Mouse (Mus musculus): ENCODE measurements around the gene Itgb2. TPM values are rescaled to one million over a fixed set of nuclear protein-coding genes. Genes with fewer than 3 reads are reported as not detected.
A peak's percentile ranks its signal among the peaks of the same experiment; 100 is the strongest.

Itgb2 gene
- total RNA-seq, 4 experiments from 2014 or later: 3.3 to 25.5 (median 3.7) TPM

- no peak for DNase-seq (ENCODE audit: low spot score)
Measured at GRCm38 (mm10) chr10:77516379-77516951, 13.6 kb upstream of the Itgb2 start.

GRCm38 (mm10) chr10:77517066-77517620 lies 12.9 kb upstream of the Itgb2 start:
- peak; percentile 57 for DNase-seq (ENCODE audit: low spot score)

- no peak for DNase-seq (ENCODE audit: low spot score)
Measured at GRCm38 (mm10) chr10:77517801-77518200, 12.3 kb upstream of the Itgb2 start.

- DNase-seq (ENCODE audit: low spot score): no peak
Measured at GRCm38 (mm10) chr10:77519191-77519590, 10.9 kb upstream of the Itgb2 start.

- DNase-seq (ENCODE audit: low spot score): no peak
Measured at GRCm38 (mm10) chr10:77520497-77520896, 9.6 kb upstream of the Itgb2 start.

- no peak for DNase-seq (ENCODE audit: low spot score)
Measured at GRCm38 (mm10) chr10:77522021-77522731, 7.9 kb upstream of the Itgb2 start.

GRCm38 (mm10) chr10:77522746-77523145 lies 7.3 kb upstream of the Itgb2 start:
- no peak for DNase-seq (ENCODE audit: low spot score)

- no peak for DNase-seq (ENCODE audit: low spot score)
Measured at GRCm38 (mm10) chr10:77523321-77523720, 6.7 kb upstream of the Itgb2 start.

GRCm38 (mm10) chr10:77526488-77526887 lies 3.6 kb upstream of the Itgb2 start:
- DNase-seq (ENCODE audit: low spot score): no peak

- DNase-seq (ENCODE audit: low spot score): no peak
Measured at GRCm38 (mm10) chr10:77528634-77529033, 1.4 kb upstream of the Itgb2 start.

GRCm38 (mm10) chr10:77531026-77532019 lies 1.3 kb downstream of the Itgb2 start:
- no peak for DNase-seq (ENCODE audit: low spot score)

GRCm38 (mm10) chr10:77532020-77532413 lies 2.0 kb downstream of the Itgb2 start:
- no peak for DNase-seq (ENCODE audit: low spot score)

- no peak for DNase-seq (ENCODE audit: low spot score)
Measured at GRCm38 (mm10) chr10:77536727-77537126, 6.7 kb downstream of the Itgb2 start.

GRCm38 (mm10) chr10:77537215-77538209 lies 7.5 kb downstream of the Itgb2 start:
- DNase-seq (ENCODE audit: low spot score): no peak

- no peak for DNase-seq (ENCODE audit: low spot score)
Measured at GRCm38 (mm10) chr10:77539320-77539945, 9.4 kb downstream of the Itgb2 start.

GRCm38 (mm10) chr10:77540576-77541102 lies 10.6 kb downstream of the Itgb2 start:
- DNase-seq (ENCODE audit: low spot score): no peak

- DNase-seq (ENCODE audit: low spot score): no peak
Measured at GRCm38 (mm10) chr10:77541864-77542666, 12.0 kb downstream of the Itgb2 start.

GRCm38 (mm10) chr10:77543226-77543625 lies 13.2 kb downstream of the Itgb2 start:
- DNase-seq (ENCODE audit: low spot score): no peak

- peak; percentile 85 for DNase-seq (ENCODE audit: low spot score)
Measured at GRCm38 (mm10) chr10:77544916-77545315, 14.9 kb downstream of the Itgb2 start.

Measured in heart, adult 8-10 months (tissue).